Mouse (Mus musculus): ENCODE measurements around the gene Mpc2. TPM values are rescaled to one million over a fixed set of nuclear protein-coding genes. Genes with fewer than 3 reads are reported as not detected.

The Mpc2 gene
- total RNA-seq, 1 experiment from 2014 or later = 63.1 TPM

GRCm38 (mm10) chr1:165498856-165499255 is 38.4 kb downstream of the Mpc2 start:
- no peak for ATAC-seq (replicated peaks; ENCODE audit: low read depth, poor library complexity, severe bottlenecking)

DNA sequence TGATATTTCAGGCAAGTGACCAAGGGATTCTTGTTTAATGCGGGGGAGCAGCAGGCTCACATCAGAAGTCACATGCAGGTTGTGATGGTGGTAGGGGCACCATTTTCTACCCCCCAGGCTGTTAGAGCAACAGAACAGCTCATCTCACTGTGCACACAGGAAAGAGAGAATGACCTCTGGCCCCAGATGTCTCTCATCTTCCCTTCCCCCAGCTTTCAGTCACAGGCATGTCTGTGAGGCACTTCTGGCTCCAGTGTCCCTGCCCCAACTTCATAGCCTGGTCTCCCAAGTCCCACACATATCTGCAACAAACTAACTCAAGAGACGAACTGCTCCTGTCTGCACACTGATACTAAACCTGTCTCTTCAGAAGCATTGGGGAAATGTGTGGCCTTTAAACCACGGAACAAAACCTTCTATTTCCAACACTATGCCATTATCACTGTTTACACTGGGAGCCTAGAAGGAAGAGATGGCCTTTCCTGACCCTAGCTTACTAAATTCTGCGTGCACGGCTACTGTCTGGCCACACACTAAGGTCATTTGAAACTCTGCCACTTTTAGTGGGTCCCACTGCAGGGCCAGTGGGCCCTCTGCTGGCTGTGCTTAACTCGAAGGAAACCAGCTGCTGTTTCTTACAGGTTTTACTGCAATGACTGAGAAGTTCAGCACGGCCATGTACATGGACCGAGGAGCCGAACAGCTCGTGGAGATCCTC is 43.0 kb downstream of the Mpc2 start:
- peak; percentile 64 for ATAC-seq (replicated peaks; ENCODE audit: low read depth, poor library complexity, severe bottlenecking)

- ATAC-seq (replicated peaks; ENCODE audit: low read depth, poor library complexity, severe bottlenecking) = no peak
Observed at GRCm38 (mm10) chr1:165506303-165506702, 45.9 kb downstream of the Mpc2 start.

- ATAC-seq (replicated peaks; ENCODE audit: low read depth, poor library complexity, severe bottlenecking) = no peak
Observed at GRCm38 (mm10) chr1:165510161-165510560, 49.7 kb downstream of the Mpc2 start.

- no peak for ATAC-seq (replicated peaks; ENCODE audit: low read depth, poor library complexity, severe bottlenecking)
Observed at GRCm38 (mm10) chr1:165520716-165521115, 60.3 kb downstream of the Mpc2 start.

Other genes starting within 250 kb of the Mpc2 start
- 79.0 and 80.1 TPM in 2 replicates for gene Tiprl, start 223.6 kb upstream of the Mpc2 start, total RNA-seq (2017)
- 0.64 and 1.1 TPM in 2 replicates for gene Gpr161, start 164.8 kb upstream of the Mpc2 start, total RNA-seq (2017)
- gene Dcaf6, start 162 bp upstream of the Mpc2 start, total RNA-seq (2017) = 13.2 and 14.7 TPM in 2 replicates
- gene Adcy10, start 24.5 kb downstream of the Mpc2 start, total RNA-seq (2017) = not detected in 2 replicates
- 2.0 and 9.5 TPM in 2 replicates for gene Mpzl1, start 173.9 kb downstream of the Mpc2 start, total RNA-seq (2017)
- 83.0 and 83.6 TPM in 2 replicates for gene Rcsd1, start 249.1 kb downstream of the Mpc2 start, total RNA-seq (2017)